Mouse (Mus musculus) spleen, postnatal 14 days (tissue): ENCODE results near the gene Hnf4a.
A peak's percentile ranks its signal among the peaks of the same experiment; 100 is the strongest.
"Not testable (repeated sequence)": the region's sequence is repeated elsewhere in the genome, so short reads cannot be mapped to it uniquely, and the experiment has no call there.

Experiments used
- DNase-seq, 2 experiments: peaks; one replicate each; pipeline ENCODE4 v3.0.0; 2021 to 2022; ENCODE audit warnings: low spot score in 2 of 2

Hnf4a gene

GRCm38 (mm10) chr2:163506300-163507004 lies at the start of gene Hnf4a:
Gene Hnf4a, plus strand, starts transcription at chr2:163506808.
- no peak for DNase-seq

- no peak for DNase-seq
Observed at GRCm38 (mm10) chr2:163458539-163459265, 47.9 kb upstream of the Hnf4a start.

GRCm38 (mm10) chr2:163459380-163459779 lies 47.2 kb upstream of the Hnf4a start:
- DNase-seq = no peak

GRCm38 (mm10) chr2:163460622-163461021 lies 46.0 kb upstream of the Hnf4a start:
- DNase-seq = no peak

GRCm38 (mm10) chr2:163461307-163461706 lies 45.3 kb upstream of the Hnf4a start:
- DNase-seq = not testable (repeated sequence)

GRCm38 (mm10) chr2:163462386-163462785 lies 44.2 kb upstream of the Hnf4a start:
- DNase-seq = no peak

GRCm38 (mm10) chr2:163462801-163463200 lies 43.8 kb upstream of the Hnf4a start:
- no peak for DNase-seq

GRCm38 (mm10) chr2:163463251-163463769 lies 43.3 kb upstream of the Hnf4a start:
- no peak for DNase-seq

- no peak for DNase-seq
Observed at GRCm38 (mm10) chr2:163463998-163464397, 42.6 kb upstream of the Hnf4a start.

GRCm38 (mm10) chr2:163464562-163464961 lies 42.0 kb upstream of the Hnf4a start:
- DNase-seq = no peak

GRCm38 (mm10) chr2:163466771-163467170 lies 39.8 kb upstream of the Hnf4a start:
- no peak for DNase-seq

GRCm38 (mm10) chr2:163467585-163467984 lies 39.0 kb upstream of the Hnf4a start:
- no peak for DNase-seq

- DNase-seq = no peak
Observed at GRCm38 (mm10) chr2:163468866-163469265, 37.7 kb upstream of the Hnf4a start.

GRCm38 (mm10) chr2:163469711-163470110 lies 36.9 kb upstream of the Hnf4a start:
- no peak for DNase-seq

- no peak for DNase-seq
Observed at GRCm38 (mm10) chr2:163471136-163471535, 35.5 kb upstream of the Hnf4a start.

GRCm38 (mm10) chr2:163471710-163472465 lies 34.7 kb upstream of the Hnf4a start:
- no peak for DNase-seq

- DNase-seq = peak; percentile 90 to 93
Observed at GRCm38 (mm10) chr2:163472466-163472851, 34.1 kb upstream of the Hnf4a start, which contains the start of gene Fitm2. Gene Fitm2, minus strand, starts transcription at chr2:163472629.

- DNase-seq = no peak
Observed at GRCm38 (mm10) chr2:163480191-163480825, 26.3 kb upstream of the Hnf4a start.

GRCm38 (mm10) chr2:163481539-163482029 lies 25.0 kb upstream of the Hnf4a start:
- no peak for DNase-seq

GRCm38 (mm10) chr2:163487360-163487759 lies 19.2 kb upstream of the Hnf4a start:
- no peak for DNase-seq

GRCm38 (mm10) chr2:163489725-163490291 lies 16.8 kb upstream of the Hnf4a start:
- no peak for DNase-seq
